Mouse (Mus musculus): ENCODE results near the gene Magea6. TPM values are rescaled to one million over a fixed set of nuclear protein-coding genes. Genes with fewer than 3 reads are reported as not detected.

The Magea6 gene
- not detected for polyA plus RNA-seq (2017; shearing (Covaris generic))

GRCm38 (mm10) chrX:154935887-154936286 lies at the start of gene Magea6:
Gene Magea6 (minus strand): TSS chrX:154935987.

GRCm38 (mm10) chrX:154949405-154949804 lies 13.6 kb upstream of the Magea6 start, which contains the start of gene Magea3:
Gene Magea3 (minus strand): TSS chrX:154949505.

GRCm38 (mm10) chrX:154890167-154890566 lies 45.6 kb downstream of the Magea6 start, which contains the start of gene Cldn34b1:
Gene Cldn34b1 (minus strand): TSS chrX:154890267.

Other genes starting within 250 kb of the Magea6 start
- not detected for gene Cldn34b1, start 45.7 kb downstream of the Magea6 start, polyA plus RNA-seq (2017; shearing (Covaris generic))
- not detected for gene Magea3, start 13.5 kb upstream of the Magea6 start, polyA plus RNA-seq (2017; shearing (Covaris generic))
- not detected for gene Magea8, start 59.9 kb upstream of the Magea6 start, polyA plus RNA-seq (2017; shearing (Covaris generic))
- not detected for gene Magea5, start 127.2 kb upstream of the Magea6 start, polyA plus RNA-seq (2017; shearing (Covaris generic))
- not detected for gene Magea1, start 153.8 kb upstream of the Magea6 start, polyA plus RNA-seq (2017; shearing (Covaris generic))
- gene Magea2, start 157.7 kb upstream of the Magea6 start, polyA plus RNA-seq (2017; shearing (Covaris generic)), result not detected
- not detected for gene Cldn34b2, start 192.4 kb upstream of the Magea6 start, polyA plus RNA-seq (2017; shearing (Covaris generic))